In the genomic region with DNA sequence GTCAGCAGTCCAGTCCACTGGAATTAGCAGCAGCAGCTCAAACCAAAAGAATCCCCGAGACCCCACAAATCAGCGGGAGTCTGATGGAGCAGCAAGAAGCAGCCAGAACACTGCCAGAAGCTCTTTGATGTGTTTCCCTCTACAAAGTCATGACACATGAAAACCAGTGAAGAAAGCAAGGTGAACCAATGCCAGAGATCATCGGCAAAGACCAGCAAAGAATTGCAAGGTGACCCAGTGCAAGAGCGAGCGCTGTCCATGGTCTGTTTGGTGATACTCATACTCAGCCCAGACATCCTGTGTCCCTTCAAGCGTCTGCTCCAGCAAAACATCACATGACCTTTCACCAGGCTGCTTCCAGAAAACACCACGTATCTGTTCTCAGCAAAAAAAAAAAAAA, we compare ENCODE assay signal across 26 mouse cellular contexts. TPM values are rescaled to one million over a fixed set of nuclear protein-coding genes. Genes with fewer than 3 reads are reported as not detected.
"Had no signal": no experiment of that assay in that cellular context is flagged by ENCODE, and none has a peak within 500 bp of the region (broad histone marks: within the 10 kb centered on the region; RNA-seq: fewer than 3 reads in every experiment).

No protein-coding gene starts in this region.

- H3K9ac ChIP-seq: heart, embryonic 13.5 days; heart, embryonic 15.5 days; hindbrain, embryonic 13.5 days; hindbrain, embryonic 15.5 days; kidney, embryonic 15.5 days; limb, embryonic 13.5 days; limb, embryonic 15.5 days; liver, embryonic 12.5 days; liver, embryonic 14.5 days had no signal

- H3K4me2 ChIP-seq: heart, embryonic 13.5 days; heart, embryonic 15.5 days; hindbrain, embryonic 13.5 days; hindbrain, embryonic 15.5 days; kidney, embryonic 15.5 days; limb, embryonic 13.5 days; limb, embryonic 15.5 days; liver, embryonic 12.5 days had no signal

- DNase-seq: gastrocnemius, postnatal 14 days; gastrocnemius, postnatal 36 days; heart, adult 18-20 months; heart, postnatal 14 days; heart, postnatal 36 days; kidney, adult 11 months; kidney, adult 2 months; kidney, adult 9 months; kidney, postnatal 14 days; kidney, postnatal 36 days; layer of hippocampus, adult 9-11 months; layer of hippocampus, postnatal 36 days; left cerebral cortex, postnatal 4 days had no signal

- H3K27ac ChIP-seq: heart, embryonic 13.5 days; heart, embryonic 15.5 days; hindbrain, embryonic 13.5 days; hindbrain, embryonic 15.5 days; hindbrain, postnatal 0 days; kidney, embryonic 15.5 days; kidney, postnatal 0 days; limb, embryonic 13.5 days; limb, embryonic 15.5 days; liver, embryonic 12.5 days; liver, embryonic 14.5 days had no signal

- H3K27me3 ChIP-seq: hindbrain, embryonic 13.5 days; hindbrain, embryonic 15.5 days; kidney, embryonic 15.5 days; limb, embryonic 13.5 days; limb, embryonic 15.5 days had no signal

- H3K9me3 ChIP-seq: heart, embryonic 15.5 days; hindbrain, embryonic 13.5 days; hindbrain, embryonic 15.5 days; kidney, embryonic 15.5 days; limb, embryonic 15.5 days; liver, embryonic 12.5 days had no signal

- H3K4me1 ChIP-seq: heart, embryonic 15.5 days; hindbrain, embryonic 13.5 days; hindbrain, embryonic 15.5 days; kidney, embryonic 15.5 days; limb, embryonic 13.5 days; limb, embryonic 15.5 days; liver, embryonic 12.5 days had no signal

- H3K36me3 ChIP-seq: heart, embryonic 13.5 days; heart, embryonic 15.5 days; hindbrain, embryonic 13.5 days; hindbrain, embryonic 15.5 days; kidney, embryonic 15.5 days; limb, embryonic 13.5 days; limb, embryonic 15.5 days; liver, embryonic 12.5 days had no signal

- ATAC-seq: hindbrain, postnatal 0 days; intestine, embryonic 16.5 days; liver, embryonic 12.5 days had no signal

- H3K4me3 ChIP-seq: heart, embryonic 13.5 days; heart, embryonic 15.5 days; hindbrain, embryonic 13.5 days; hindbrain, embryonic 15.5 days; kidney, embryonic 15.5 days; limb, embryonic 13.5 days; limb, embryonic 15.5 days; liver, embryonic 12.5 days had no signal

RNA-seq across cellular contexts. Expression of a gene that starts 14.9 kb away (rescaled TPM):
- polyA plus RNA-seq: liver, adult 2 months had no signal
